Mouse (Mus musculus) brain, embryonic 14.5 days (tissue): ENCODE measurements at regions not wholly inside any gene's neighbourhood (a gene's known extent, or its start where the extent isn't known, plus 50 kb on each side); places are given as distances from the start of the nearest gene placed in this dataset.

Experiments
- CTCF ChIP-seq: fragments of 200-500 bp; IDR thresholded peaks from 2 replicates; pipeline ENCODE4 v1.5.1; 2012; ENCODE audit warnings: inconsistent platforms, mild to moderate bottlenecking, moderate library complexity, borderline replicate concordance; ENCODE audit not compliant: insufficient read depth, insufficient read length; ENCODE audit errors: extremely low read depth
- POLR2A ChIP-seq: fragments of 200-500 bp; IDR thresholded peaks from 2 replicates; pipeline ENCODE4 v1.6.1; 2012; ENCODE audit warnings: mild to moderate bottlenecking, inconsistent platforms, borderline replicate concordance; ENCODE audit not compliant: poor library complexity, insufficient read depth, insufficient read length, severe bottlenecking; ENCODE audit errors: extremely low read depth

GRCm38 (mm10) chr6:67110391-67110790 is 73.1 kb upstream of the Gadd45a start:
- TF ChIP-seq CTCF (no peak), POLR2A (no peak)
